Mouse (Mus musculus) stomach, embryonic 16.5 days (tissue): ENCODE results near the gene Anapc4. TPM values are rescaled to one million over a fixed set of nuclear protein-coding genes. Genes with fewer than 3 reads are reported as not detected.
A peak's percentile ranks its signal among the peaks of the same experiment; 100 is the strongest.

Experiments
- ATAC-seq: fragments of 200-750 bp; cut with Nextera tagmentation; 2 replicates; pipeline ENCODE4 v1.8.0; 2017; ENCODE audit warnings: moderate number of reproducible peaks, moderate TSS enrichment; ENCODE audit not compliant: insufficient read depth, low FRiP score
- H3K27ac ChIP-seq: fragments of 300-500 bp; sonication (generic); 2 replicates; pipeline ENCODE4 v1.5.1; 2014; ENCODE audit warnings: low read length
- H3K27me3 ChIP-seq: fragments of 300-500 bp; sonication (generic); 2 replicates; pipeline ENCODE4 v1.6.1; 2014; ENCODE audit warnings: low read length, control low read depth, mixed read lengths; ENCODE audit not compliant: control insufficient read depth, insufficient read depth
- H3K36me3 ChIP-seq: fragments of 300-500 bp; sonication (generic); 2 replicates; pipeline ENCODE4 v1.6.1; 2014; ENCODE audit warnings: low read length; ENCODE audit not compliant: control insufficient read depth, insufficient read depth
- H3K4me1 ChIP-seq: fragments of 300-500 bp; sonication (generic); 2 replicates; pipeline ENCODE4 v1.6.1; 2014; ENCODE audit warnings: low read length, control low read depth, mixed read lengths; ENCODE audit not compliant: control insufficient read depth, insufficient read depth
- H3K4me2 ChIP-seq: fragments of 300-500 bp; sonication (generic); 2 replicates; pipeline ENCODE4 v1.6.1; 2014; ENCODE audit warnings: low read depth, low read length, mixed read lengths
- H3K4me3 ChIP-seq: fragments of 300-500 bp; sonication (generic); replicated peaks from 2 replicates; pipeline ENCODE4 v1.5.1; 2014; ENCODE audit warnings: mild to moderate bottlenecking, low read length
- H3K9ac ChIP-seq: fragments of 300-500 bp; sonication (generic); 2 replicates; pipeline ENCODE4 v1.6.1; 2014; ENCODE audit warnings: low read length
- H3K9me3 ChIP-seq: fragments of 300-500 bp; sonication (generic); replicated peaks from 2 replicates; pipeline ENCODE4 v1.6.1; 2016; ENCODE audit warnings: low read length, control low read depth; ENCODE audit not compliant: control insufficient read depth
- WGBS: fragments of 180-500 bp; shearing (Covaris S2); extraction: QIAGEN DNeasy Blood & Tissue Kit; methylation state at CpG from one replicate; pipeline ENCODE4 v1.1.7; 2014; 5-methylcytosine and 5-hydroxymethylcytosine counted together
- polyA plus RNA-seq: library from polyadenylated mRNA; unstranded; fragments of >200 nt; fragmentation: Nextera tagmentation; extraction: Ambion mirVana; gene quantifications from 2 replicates; pipeline ENCODE4 v1.2.1, GENCODE M21; 2015

Gene Anapc4
- 95.1 and 97.0 TPM in 2 replicates for polyA plus RNA-seq

DNA sequence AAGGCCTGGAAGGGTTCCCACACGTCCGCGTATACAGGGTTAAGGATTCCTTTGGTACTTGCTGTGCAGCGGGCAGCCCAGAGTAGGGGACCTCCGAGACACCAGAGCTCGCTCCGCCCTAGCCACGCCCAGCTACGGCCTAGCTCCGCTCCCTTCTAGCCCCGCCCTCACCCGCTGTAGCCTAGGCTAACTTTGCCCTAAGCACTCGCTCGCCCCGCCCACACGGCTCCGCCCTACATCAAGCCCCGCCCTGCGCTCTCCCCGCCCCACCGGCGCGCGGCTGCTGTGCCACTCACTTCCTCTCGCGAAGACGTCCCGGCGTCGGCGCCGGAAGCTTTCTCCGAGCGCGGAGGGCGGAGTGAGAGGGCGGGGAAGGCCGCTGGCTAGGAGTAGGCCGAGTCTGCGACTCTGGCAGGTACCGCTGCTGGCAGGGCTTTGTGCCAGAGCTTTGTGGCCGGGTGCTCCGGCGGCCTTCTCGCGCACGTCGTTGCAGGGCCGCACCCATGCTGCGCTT, at the start of gene Anapc4:
Gene Anapc4, plus strand, starts transcription at position 252 of the 514 bp plus-strand sequence.
- H3K27ac ChIP-seq = peak within 1 kb of the TSS; percentile 92
- H3K9me3 ChIP-seq = no peaks in the 10 kb centered on the region
- H3K36me3 ChIP-seq = peaks cover 7% of the 10 kb centered on the region
- H3K9ac ChIP-seq = peak within 1 kb of the TSS; percentile 88
- H3K4me3 ChIP-seq = peak within 1 kb of the TSS; percentile 79
- peak; percentile 99 for ATAC-seq
- H3K27me3 ChIP-seq = no peaks in the 10 kb centered on the region
- under 1% methylated on average over 50 of the region's 50 CpGs for WGBS
- peak within 1 kb of the TSS; percentile 70 for H3K4me2 ChIP-seq
- peaks cover 3% of the 10 kb centered on the region; the same call in 1 of the 2 replicates for H3K4me1 ChIP-seq

DNA sequence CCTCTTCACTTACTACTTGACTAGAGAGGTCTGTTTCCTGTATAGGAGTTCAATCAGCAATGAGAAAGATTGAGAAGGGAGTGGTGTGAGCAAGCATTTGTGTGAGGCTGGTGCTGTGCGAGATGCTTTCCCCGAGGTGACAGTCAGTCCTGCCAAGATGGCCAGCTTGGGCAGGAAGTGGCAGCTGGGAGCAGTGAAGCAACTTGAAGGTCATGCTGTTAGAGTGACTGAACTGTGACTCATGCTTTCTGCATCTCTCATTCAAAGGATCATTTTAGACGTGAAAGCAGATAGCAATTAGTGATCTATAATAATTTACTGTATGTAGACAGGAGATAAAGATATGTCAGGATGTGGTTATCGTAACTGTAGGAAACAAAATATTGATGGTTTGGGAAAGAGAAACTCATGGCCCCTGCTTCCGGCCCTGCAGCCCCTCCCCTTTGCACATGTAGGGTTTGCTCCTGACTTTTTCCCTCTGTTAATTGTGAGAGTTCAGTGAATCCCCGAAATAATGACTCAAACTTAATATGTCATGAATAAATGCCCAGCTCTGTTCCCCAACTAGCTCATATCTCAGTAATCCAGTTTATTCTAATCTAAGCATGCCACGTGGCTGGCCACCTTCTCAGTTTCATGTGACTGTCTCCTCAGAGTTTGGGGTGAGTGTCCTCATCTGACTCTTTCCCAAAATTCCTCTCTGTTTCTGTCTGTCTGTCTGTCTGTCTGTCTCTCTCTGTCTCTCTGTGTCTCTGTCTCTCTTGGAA, 47.1 kb upstream of the Anapc4 start:
- H3K27me3 ChIP-seq = no peaks in the 10 kb centered on the region
- H3K4me2 ChIP-seq = no peak overlapping the region
- H3K9me3 ChIP-seq = no peaks in the 10 kb centered on the region
- no peaks in the 10 kb centered on the region for H3K4me1 ChIP-seq
- H3K9ac ChIP-seq = no peak overlapping the region
- 74% methylated on average over 7 of the region's 7 CpGs for WGBS
- peaks cover 5% of the 10 kb centered on the region; the same call in 1 of the 2 replicates for H3K36me3 ChIP-seq
- ATAC-seq = no peak
- H3K4me3 ChIP-seq = no peak overlapping the region
- no peak overlapping the region for H3K27ac ChIP-seq

DNA sequence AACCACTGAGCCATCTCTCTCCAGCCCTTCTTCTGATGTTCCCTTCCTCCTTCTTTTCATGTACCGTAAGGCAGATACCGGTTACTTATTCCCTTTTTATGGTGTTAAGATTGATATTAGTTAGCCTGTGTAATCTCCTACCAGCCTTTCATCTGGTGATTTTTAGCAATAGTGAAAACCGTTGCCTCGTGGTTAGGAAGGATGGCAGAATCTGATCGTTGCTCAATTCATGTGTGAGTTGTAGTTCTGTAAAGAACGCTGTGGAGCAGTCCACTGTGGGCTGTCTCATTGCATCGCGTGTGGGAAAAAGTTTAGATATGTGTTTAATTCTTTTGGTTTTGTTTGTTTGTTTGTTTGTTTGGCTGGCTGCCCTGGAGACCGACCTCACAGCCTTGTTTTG, 40.6 kb upstream of the Anapc4 start:
- H3K27ac ChIP-seq = no peak overlapping the region
- no peaks in the 10 kb centered on the region for H3K27me3 ChIP-seq
- H3K4me2 ChIP-seq = no peak overlapping the region
- H3K9ac ChIP-seq = no peak overlapping the region
- no peaks in the 10 kb centered on the region for H3K4me1 ChIP-seq
- WGBS = 93% methylated on average over 9 of the region's 9 CpGs
- H3K36me3 ChIP-seq = peaks cover 10% of the 10 kb centered on the region
- ATAC-seq = no peak
- H3K4me3 ChIP-seq = no peak overlapping the region
- H3K9me3 ChIP-seq = no peaks in the 10 kb centered on the region

DNA sequence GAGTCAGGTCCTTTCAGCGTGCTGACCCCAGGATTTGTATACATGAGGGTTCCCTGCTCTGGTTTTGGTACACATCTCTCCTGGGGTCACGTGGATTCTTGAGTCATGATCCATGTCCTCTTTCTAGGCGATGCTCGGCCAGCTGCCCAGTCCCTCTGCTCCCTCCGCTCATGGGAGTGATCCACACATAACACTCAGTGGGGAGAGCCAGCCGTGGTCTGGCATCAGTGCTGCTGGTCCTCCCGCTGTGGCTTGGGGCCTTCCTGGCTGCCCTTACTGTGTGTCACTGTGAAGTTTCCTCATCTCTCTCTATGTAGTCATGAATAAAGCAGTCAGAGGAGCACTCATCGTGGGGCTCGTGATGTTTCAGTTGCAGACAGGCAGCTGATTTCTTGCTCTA, 39.7 kb upstream of the Anapc4 start:
- Histone ChIP-seq H3K4me3 (no peak overlapping the region), H3K36me3 (peaks cover 10% of the 10 kb centered on the region), H3K9me3 (no peaks in the 10 kb centered on the region), H3K9ac (no peak overlapping the region), H3K27me3 (no peaks in the 10 kb centered on the region), H3K4me1 (no peaks in the 10 kb centered on the region), H3K27ac (no peak overlapping the region), H3K4me2 (no peak overlapping the region)
- WGBS = 92% methylated on average over 9 of the region's 9 CpGs
- ATAC-seq = no peak; the same call in 1 of the 2 replicates

DNA sequence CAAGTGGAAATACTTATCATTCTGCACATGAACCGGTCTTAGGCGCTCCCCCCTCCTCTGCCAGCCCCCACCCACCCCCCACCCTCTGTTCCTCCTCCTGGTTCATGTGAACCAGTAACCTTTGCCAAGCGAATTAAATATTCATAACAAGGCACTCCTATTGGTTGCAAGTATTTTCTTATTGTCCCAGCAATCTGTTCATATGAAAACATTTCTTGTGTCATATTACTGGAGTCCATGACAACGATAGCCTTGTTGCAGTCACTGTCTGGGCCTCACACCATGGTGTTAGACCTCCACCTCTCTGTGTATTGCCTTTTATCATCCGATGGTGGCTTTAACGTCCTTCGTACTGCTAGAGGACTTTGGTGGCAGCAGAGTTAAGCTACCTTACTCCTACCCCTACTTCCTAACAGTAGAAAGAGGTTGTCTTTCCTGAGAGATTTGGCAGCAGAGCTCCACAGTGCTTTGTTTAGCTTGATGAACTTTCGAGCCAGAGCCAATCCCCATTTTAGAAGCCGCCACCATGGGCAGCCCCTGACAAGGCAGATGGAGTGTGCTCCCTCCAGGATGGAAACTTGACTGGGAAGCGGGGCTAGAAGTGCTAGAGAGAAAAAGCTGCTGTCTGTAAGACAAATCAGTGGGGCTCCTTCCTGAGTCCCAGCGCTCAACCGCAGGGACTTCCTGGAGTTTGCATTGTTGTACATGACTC, 34.4 kb upstream of the Anapc4 start:
- 89% methylated on average over 12 of the region's 12 CpGs for whole genome bisulfite sequencing
- H3K36me3 ChIP-seq = peaks cover 10% of the 10 kb centered on the region

DNA sequence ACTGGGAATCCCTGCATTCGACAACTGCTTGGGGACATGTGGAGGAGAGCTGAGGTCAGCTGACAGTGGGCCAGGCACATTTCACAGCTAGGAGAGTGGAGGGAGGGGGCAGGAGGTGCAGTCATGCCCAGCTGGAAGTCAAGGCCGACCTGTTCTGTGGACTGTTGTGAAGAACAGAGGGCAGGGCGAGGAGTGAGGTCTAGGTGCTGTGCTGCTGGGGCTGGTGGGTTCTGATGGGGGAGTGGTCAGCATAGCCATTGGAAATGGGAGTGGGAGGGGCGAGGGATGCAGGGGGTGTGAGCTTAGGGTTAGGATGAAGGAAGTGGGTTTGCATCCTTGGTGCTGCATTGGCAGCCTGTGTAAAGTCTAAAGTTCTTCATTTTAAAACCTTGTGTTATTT, 28.0 kb upstream of the Anapc4 start:
- Histone ChIP-seq H3K9ac (no peak overlapping the region), H3K4me3 (no peak overlapping the region), H3K36me3 (no peaks in the 10 kb centered on the region), H3K27ac (no peak overlapping the region), H3K9me3 (no peaks in the 10 kb centered on the region), H3K27me3 (no peaks in the 10 kb centered on the region), H3K4me2 (no peak overlapping the region), H3K4me1 (no peaks in the 10 kb centered on the region)
- ATAC-seq = no peak
- 68% methylated on average over 4 of the region's 4 CpGs for WGBS

More for the DNA sequence above, 34.4 kb upstream of the Anapc4 start:
- Histone ChIP-seq H3K27ac (no peak overlapping the region), H3K4me1 (no peaks in the 10 kb centered on the region), H3K4me2 (no peak overlapping the region), H3K27me3 (no peaks in the 10 kb centered on the region), H3K9ac (no peak overlapping the region), H3K9me3 (no peaks in the 10 kb centered on the region), H3K4me3 (no peak overlapping the region)
- no peak for ATAC-seq

DNA sequence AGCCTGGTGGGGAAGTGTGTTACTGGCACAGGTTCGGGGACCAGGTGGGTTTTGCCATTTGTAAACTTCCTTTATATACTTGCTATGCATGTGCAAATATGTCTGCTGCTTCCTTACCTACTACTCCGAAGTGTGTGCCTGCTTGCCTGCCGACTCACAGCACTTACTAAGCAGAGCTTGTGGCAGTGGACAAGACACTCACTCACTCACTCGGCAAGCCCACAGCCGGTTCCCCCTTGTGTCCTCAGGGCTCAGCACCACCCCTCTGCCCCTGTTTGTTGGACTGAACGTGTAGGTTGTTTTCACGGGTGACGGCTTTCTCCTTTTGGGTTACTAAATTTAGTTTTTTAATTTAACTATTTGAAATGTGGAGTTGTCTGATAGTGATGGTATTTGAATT, 27.5 kb upstream of the Anapc4 start:
- no peaks in the 10 kb centered on the region for H3K4me1 ChIP-seq
- ATAC-seq = no peak
- 79% methylated on average over 8 of the region's 8 CpGs for WGBS
- no peak overlapping the region for H3K4me3 ChIP-seq
- H3K9ac ChIP-seq = no peak overlapping the region
- H3K27me3 ChIP-seq = no peaks in the 10 kb centered on the region
- no peak overlapping the region for H3K27ac ChIP-seq
- no peaks in the 10 kb centered on the region for H3K9me3 ChIP-seq
- H3K36me3 ChIP-seq = no peaks in the 10 kb centered on the region
- no peak overlapping the region for H3K4me2 ChIP-seq

DNA sequence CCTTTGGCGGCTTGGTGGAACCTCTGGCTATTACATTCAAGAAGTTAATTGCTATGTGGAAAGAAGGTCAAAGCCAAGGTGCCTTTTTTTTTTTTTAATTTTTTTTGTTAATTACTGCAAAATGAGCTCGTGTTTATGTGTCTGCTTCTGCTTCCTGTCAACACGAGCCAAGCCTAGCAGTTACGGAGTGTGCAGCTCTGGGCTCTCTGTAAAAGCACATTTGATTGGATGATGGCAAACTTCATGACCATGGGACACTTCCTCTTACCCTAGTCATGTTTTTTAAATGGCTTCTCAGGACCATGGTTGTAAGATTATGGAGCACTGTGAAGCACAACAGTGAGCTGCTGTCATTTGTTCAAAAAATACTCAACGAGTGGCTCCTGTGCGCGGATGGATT, 26.8 kb upstream of the Anapc4 start:
- H3K4me1 ChIP-seq = no peaks in the 10 kb centered on the region
- no peaks in the 10 kb centered on the region for H3K9me3 ChIP-seq
- H3K4me3 ChIP-seq = no peak overlapping the region
- H3K4me2 ChIP-seq = no peak overlapping the region
- WGBS = 81% methylated on average over 7 of the region's 7 CpGs
- ATAC-seq = no peak
- H3K27me3 ChIP-seq = no peaks in the 10 kb centered on the region
- H3K27ac ChIP-seq = no peak overlapping the region
- no peaks in the 10 kb centered on the region for H3K36me3 ChIP-seq
- no peak overlapping the region for H3K9ac ChIP-seq

DNA sequence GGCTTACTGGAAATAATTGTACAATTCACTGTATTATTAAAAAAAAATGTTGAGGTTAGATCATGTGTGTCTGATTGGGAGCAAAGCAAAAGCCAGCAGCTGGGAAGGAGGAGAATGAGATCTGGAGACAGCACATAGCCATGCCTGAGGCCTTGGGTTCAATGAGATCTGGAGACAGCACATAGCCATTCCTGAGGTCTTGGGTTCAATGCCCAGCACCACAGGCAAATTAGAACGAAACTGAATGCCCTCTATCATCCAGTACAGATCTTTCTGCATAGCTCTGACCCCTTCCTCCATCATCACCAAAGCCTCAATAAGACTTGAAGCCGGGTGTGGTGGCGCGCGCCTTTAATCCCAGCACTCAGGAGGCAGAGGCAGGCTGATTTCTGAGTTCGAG, 23.4 kb upstream of the Anapc4 start:
- Histone ChIP-seq H3K9ac (no peak overlapping the region), H3K27me3 (no peaks in the 10 kb centered on the region), H3K4me1 (no peaks in the 10 kb centered on the region), H3K36me3 (no peaks in the 10 kb centered on the region), H3K27ac (no peak overlapping the region), H3K4me2 (no peak overlapping the region), H3K9me3 (no peaks in the 10 kb centered on the region), H3K4me3 (no peak overlapping the region)
- ATAC-seq = no peak
- WGBS = 93% methylated on average over 6 of the region's 6 CpGs
